Mouse (Mus musculus): ENCODE data around the gene Sec16a.

GRCm38 (mm10) chr2:26401023-26401422 is 44.0 kb downstream of the Sec16a start:
- TF ChIP-seq POLR2A (IDR thresholded peaks at IDR 0.05; ENCODE audit: insufficient read depth, low read length): no peak
- TF ChIP-seq CTCF (IDR thresholded peaks at IDR 0.05; ENCODE audit: low read depth, low read length): no peak
- no peak for TF ChIP-seq EP300 (IDR thresholded peaks at IDR 0.05; ENCODE audit: insufficient read depth, low read depth, low read length)
